Mouse (Mus musculus): Measurements from ENCODE around the gene Rnf121. TPM values are rescaled to one million over a fixed set of nuclear protein-coding genes. Genes with fewer than 3 reads are reported as not detected.

Gene Rnf121
- polyA plus RNA-seq (2016; fragmentation: Nextera tagmentation; extraction: Ambion mirVana): 28.8 and 30.7 TPM in 2 replicates

GRCm38 (mm10) chr7:102065046-102065891 is at the start of gene Rnf121, which contains the start of the genes Xndc1 and Xntrpc:
Gene Rnf121 (minus strand): TSS chr7:102065469.
Gene Xndc1 (plus strand): TSS chr7:102065511.
Gene Xntrpc (plus strand): TSS chr7:102065713.
- Histone ChIP-seq H3K27me3 (no peaks in the 10 kb centered on the region), H3K4me1 (replicated peaks) (peaks cover 18% of the 10 kb centered on the region), H3K9me3 (no peaks in the 10 kb centered on the region), H3K4me3 (replicated peaks) (peak within 1 kb of the TSS; percentile 70), H3K27ac (peak within 1 kb of the TSS; percentile 84), H3K36me3 (0 out of 2 replicates have a peak, but pooled peaks cover 8% of the 10 kb centered on the region), H3K4me2 (peak within 1 kb of the TSS; percentile 68), H3K9ac (replicated peaks) (peak within 1 kb of the TSS; percentile 63)
- under 1% methylated on average over 56 of the region's 56 CpGs for WGBS
- ATAC-seq (ENCODE audit: insufficient number of reproducible peaks, insufficient read depth, low FRiP score, low TSS enrichment, low read depth): peak; percentile 98

GRCm38 (mm10) chr7:102113151-102113729 is 48.0 kb upstream of the Rnf121 start:
- no peak overlapping the region for H3K27ac ChIP-seq
- no peaks in the 10 kb centered on the region for H3K4me1 ChIP-seq (replicated peaks)
- H3K36me3 ChIP-seq: peaks cover 4% of the 10 kb centered on the region; the same call in 1 of the 2 replicates
- WGBS: 81% methylated on average over 45 of the region's 45 CpGs
- no peak overlapping the region for H3K4me3 ChIP-seq (replicated peaks)
- no peaks in the 10 kb centered on the region for H3K27me3 ChIP-seq
- no peak overlapping the region for H3K4me2 ChIP-seq
- ATAC-seq (ENCODE audit: insufficient number of reproducible peaks, insufficient read depth, low FRiP score, low TSS enrichment, low read depth): no peak
- H3K9ac ChIP-seq (replicated peaks): no peak overlapping the region
- no peaks in the 10 kb centered on the region for H3K9me3 ChIP-seq

- H3K4me2 ChIP-seq: no peak overlapping the region
- WGBS: 88% methylated on average over 4 of the region's 4 CpGs
Observed at GRCm38 (mm10) chr7:102109746-102110145, 44.5 kb upstream of the Rnf121 start.

GRCm38 (mm10) chr7:102109171-102109570 is 43.9 kb upstream of the Rnf121 start, which contains the start of gene Art5:
Gene Art5 (minus strand): TSS chr7:102109489.
- Histone ChIP-seq H3K4me3 (replicated peaks) (no peak within 1 kb of the TSS), H3K4me2 (no peak within 1 kb of the TSS), H3K9ac (replicated peaks) (no peak within 1 kb of the TSS), H3K4me1 (replicated peaks) (peaks cover 10% of the 10 kb centered on the region), H3K27me3 (peaks cover 15% of the 10 kb centered on the region), H3K27ac (no peak within 1 kb of the TSS), H3K36me3 (no peaks in the 10 kb centered on the region), H3K9me3 (no peaks in the 10 kb centered on the region)
- WGBS: 77% methylated on average over 7 of the region's 7 CpGs
- ATAC-seq (ENCODE audit: insufficient number of reproducible peaks, insufficient read depth, low FRiP score, low TSS enrichment, low read depth): no peak

More at GRCm38 (mm10) chr7:102109746-102110145, 44.5 kb upstream of the Rnf121 start:
- Histone ChIP-seq H3K27ac (no peak overlapping the region), H3K27me3 (peaks cover 15% of the 10 kb centered on the region), H3K4me3 (replicated peaks) (no peak overlapping the region), H3K9me3 (no peaks in the 10 kb centered on the region), H3K9ac (replicated peaks) (no peak overlapping the region), H3K36me3 (no peaks in the 10 kb centered on the region), H3K4me1 (replicated peaks) (peaks cover 10% of the 10 kb centered on the region)
- ATAC-seq (ENCODE audit: insufficient number of reproducible peaks, insufficient read depth, low FRiP score, low TSS enrichment, low read depth): no peak

GRCm38 (mm10) chr7:102108206-102108605 is 42.9 kb upstream of the Rnf121 start:
- no peak overlapping the region for H3K27ac ChIP-seq
- no peaks in the 10 kb centered on the region for H3K36me3 ChIP-seq
- ATAC-seq (ENCODE audit: insufficient number of reproducible peaks, insufficient read depth, low FRiP score, low TSS enrichment, low read depth): no peak
- H3K9me3 ChIP-seq: no peaks in the 10 kb centered on the region
- no peak overlapping the region for H3K9ac ChIP-seq (replicated peaks)
- H3K4me2 ChIP-seq: no peak overlapping the region
- H3K4me3 ChIP-seq (replicated peaks): no peak overlapping the region
- WGBS: 77% methylated on average over 1 of the region's 1 CpGs
- H3K4me1 ChIP-seq (replicated peaks): peaks cover 10% of the 10 kb centered on the region
- H3K27me3 ChIP-seq: peaks cover 15% of the 10 kb centered on the region

- H3K36me3 ChIP-seq: no peaks in the 10 kb centered on the region
- peak overlapping the region; percentile 32 for H3K4me3 ChIP-seq (replicated peaks)
- no peak overlapping the region for H3K27ac ChIP-seq
- H3K9me3 ChIP-seq: no peaks in the 10 kb centered on the region
- peak overlapping the region; percentile 53 for H3K9ac ChIP-seq (replicated peaks)
- peaks cover 21% of the 10 kb centered on the region for H3K4me1 ChIP-seq (replicated peaks)
- ATAC-seq (ENCODE audit: insufficient number of reproducible peaks, insufficient read depth, low FRiP score, low TSS enrichment, low read depth): peak; percentile 33
- 15% methylated on average over 23 of the region's 23 CpGs for WGBS
- peak overlapping the region; percentile 62 for H3K4me2 ChIP-seq
- H3K27me3 ChIP-seq: peaks cover 15% of the 10 kb centered on the region
Observed at GRCm38 (mm10) chr7:102106700-102107141, 41.5 kb upstream of the Rnf121 start.

- Histone ChIP-seq H3K4me2 (no peak overlapping the region), H3K36me3 (no peaks in the 10 kb centered on the region), H3K9ac (replicated peaks) (no peak overlapping the region), H3K4me3 (replicated peaks) (no peak overlapping the region), H3K9me3 (no peaks in the 10 kb centered on the region), H3K27ac (no peak overlapping the region), H3K4me1 (replicated peaks) (peaks cover 39% of the 10 kb centered on the region), H3K27me3 (peaks cover 15% of the 10 kb centered on the region)
- 78% methylated on average over 5 of the region's 5 CpGs for WGBS
- no peak for ATAC-seq (ENCODE audit: insufficient number of reproducible peaks, insufficient read depth, low FRiP score, low TSS enrichment, low read depth)
Observed at GRCm38 (mm10) chr7:102104126-102104525, 38.9 kb upstream of the Rnf121 start.

- 91% methylated on average over 2 of the region's 2 CpGs for WGBS
- no peaks in the 10 kb centered on the region for H3K9me3 ChIP-seq
- peaks cover 15% of the 10 kb centered on the region for H3K27me3 ChIP-seq
- H3K27ac ChIP-seq: no peak overlapping the region
- no peaks in the 10 kb centered on the region for H3K36me3 ChIP-seq
- peaks cover 41% of the 10 kb centered on the region for H3K4me1 ChIP-seq (replicated peaks)
- no peak overlapping the region for H3K4me2 ChIP-seq
- no peak overlapping the region for H3K4me3 ChIP-seq (replicated peaks)
- H3K9ac ChIP-seq (replicated peaks): no peak overlapping the region
- no peak for ATAC-seq (ENCODE audit: insufficient number of reproducible peaks, insufficient read depth, low FRiP score, low TSS enrichment, low read depth)
Observed at GRCm38 (mm10) chr7:102103555-102103954, 38.3 kb upstream of the Rnf121 start.

- H3K36me3 ChIP-seq: no peaks in the 10 kb centered on the region
- no peak overlapping the region for H3K4me2 ChIP-seq
- no peak overlapping the region for H3K9ac ChIP-seq (replicated peaks)
- peaks cover 15% of the 10 kb centered on the region for H3K27me3 ChIP-seq
- 36% methylated on average over 6 of the region's 6 CpGs for WGBS
- no peak overlapping the region for H3K4me3 ChIP-seq (replicated peaks)
- ATAC-seq (ENCODE audit: insufficient number of reproducible peaks, insufficient read depth, low FRiP score, low TSS enrichment, low read depth): no peak
- no peaks in the 10 kb centered on the region for H3K9me3 ChIP-seq
- H3K27ac ChIP-seq: 0 out of 2 replicates have a peak overlapping the region, but pooled peaks have one; percentile 29
- H3K4me1 ChIP-seq (replicated peaks): peaks cover 41% of the 10 kb centered on the region
Observed at GRCm38 (mm10) chr7:102102696-102103095, 37.4 kb upstream of the Rnf121 start.

GRCm38 (mm10) chr7:102102241-102102640 is 37.0 kb upstream of the Rnf121 start:
- Histone ChIP-seq H3K4me2 (no peak overlapping the region), H3K4me3 (replicated peaks) (no peak overlapping the region), H3K4me1 (replicated peaks) (peaks cover 39% of the 10 kb centered on the region), H3K27ac (peak overlapping the region; percentile 29; the same call in 1 of the 2 replicates), H3K36me3 (no peaks in the 10 kb centered on the region), H3K9me3 (no peaks in the 10 kb centered on the region), H3K9ac (replicated peaks) (no peak overlapping the region), H3K27me3 (peaks cover 11% of the 10 kb centered on the region)
- ATAC-seq (ENCODE audit: insufficient number of reproducible peaks, insufficient read depth, low FRiP score, low TSS enrichment, low read depth): no peak
- WGBS: 35% methylated on average over 8 of the region's 8 CpGs

GRCm38 (mm10) chr7:102101487-102101886 is 36.2 kb upstream of the Rnf121 start, which contains the start of gene Art1:
Gene Art1 (plus strand): TSS chr7:102101743.
- Histone ChIP-seq H3K36me3 (no peaks in the 10 kb centered on the region), H3K4me3 (replicated peaks) (no peak within 1 kb of the TSS), H3K9ac (replicated peaks) (no peak within 1 kb of the TSS), H3K27me3 (peaks cover 4% of the 10 kb centered on the region; the same call in 1 of the 2 replicates), H3K4me2 (peak within 1 kb of the TSS; percentile 60), H3K9me3 (no peaks in the 10 kb centered on the region), H3K27ac (peak within 1 kb of the TSS; percentile 45), H3K4me1 (replicated peaks) (peaks cover 32% of the 10 kb centered on the region)
- ATAC-seq (ENCODE audit: insufficient number of reproducible peaks, insufficient read depth, low FRiP score, low TSS enrichment, low read depth): no peak
- 52% methylated on average over 5 of the region's 5 CpGs for WGBS

All from limb, embryonic 12.5 days (tissue).